Mouse (Mus musculus): ENCODE measurements at regions not wholly inside any gene's neighbourhood (a gene's known extent, or its start where the extent isn't known, plus 50 kb on each side); places are given as distances from the start of the nearest gene placed in this dataset.

DNA sequence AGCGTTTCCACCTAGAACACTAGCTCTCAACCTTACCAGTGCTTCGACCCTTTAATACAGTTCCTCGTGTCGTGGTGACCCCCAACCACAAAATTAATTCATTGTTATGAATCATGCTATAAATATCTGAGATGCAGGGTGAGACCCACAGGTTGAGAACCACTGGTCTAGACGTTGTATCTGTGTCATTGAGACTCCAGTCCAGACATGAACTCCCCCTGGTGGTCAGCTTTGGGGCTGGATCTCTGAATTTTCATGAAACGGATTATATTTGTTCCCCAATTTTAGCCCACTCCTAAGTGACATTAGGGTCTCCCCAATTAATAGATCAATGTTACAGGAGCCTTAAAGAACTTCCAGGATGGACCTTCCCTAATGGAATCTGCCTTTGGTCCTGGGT is 81.3 kb upstream of the Tmem150c start:
- ATAC-seq (ENCODE audit: insufficient number of reproducible peaks, insufficient read depth, low FRiP score, low TSS enrichment) = no peak
- no peak overlapping the region for H3K4me2 ChIP-seq (replicated peaks)
- no peaks in the 10 kb centered on the region for H3K9me3 ChIP-seq
- WGBS = 71% methylated on average over 6 of the region's 6 CpGs
- no peak overlapping the region for H3K9ac ChIP-seq
- no peaks in the 10 kb centered on the region for H3K36me3 ChIP-seq
- no peaks in the 10 kb centered on the region for H3K27me3 ChIP-seq
- H3K4me1 ChIP-seq = no peaks in the 10 kb centered on the region
- no peak overlapping the region for H3K27ac ChIP-seq
- no peak overlapping the region for H3K4me3 ChIP-seq

GRCm38 (mm10) chr5:100239632-100240031 is 80.0 kb upstream of the Tmem150c start:
- H3K27ac ChIP-seq = no peak overlapping the region
- 50% methylated on average over 7 of the region's 7 CpGs for WGBS

GRCm38 (mm10) chr5:100238287-100239036 is 78.9 kb upstream of the Tmem150c start:
- Histone ChIP-seq H3K4me2 (replicated peaks) (no peak overlapping the region), H3K9me3 (no peaks in the 10 kb centered on the region), H3K9ac (no peak overlapping the region), H3K4me1 (no peaks in the 10 kb centered on the region), H3K27ac (no peak overlapping the region), H3K4me3 (no peak overlapping the region), H3K27me3 (no peaks in the 10 kb centered on the region), H3K36me3 (no peaks in the 10 kb centered on the region)
- WGBS = 83% methylated on average over 15 of the region's 15 CpGs
- ATAC-seq (ENCODE audit: insufficient number of reproducible peaks, insufficient read depth, low FRiP score, low TSS enrichment) = no peak

More at GRCm38 (mm10) chr5:100239632-100240031, 80.0 kb upstream of the Tmem150c start:
- Histone ChIP-seq H3K4me2 (replicated peaks) (no peak overlapping the region), H3K27me3 (no peaks in the 10 kb centered on the region), H3K4me1 (no peaks in the 10 kb centered on the region), H3K36me3 (no peaks in the 10 kb centered on the region), H3K9me3 (no peaks in the 10 kb centered on the region), H3K4me3 (no peak overlapping the region), H3K9ac (no peak overlapping the region)
- ATAC-seq (ENCODE audit: insufficient number of reproducible peaks, insufficient read depth, low FRiP score, low TSS enrichment) = no peak

DNA sequence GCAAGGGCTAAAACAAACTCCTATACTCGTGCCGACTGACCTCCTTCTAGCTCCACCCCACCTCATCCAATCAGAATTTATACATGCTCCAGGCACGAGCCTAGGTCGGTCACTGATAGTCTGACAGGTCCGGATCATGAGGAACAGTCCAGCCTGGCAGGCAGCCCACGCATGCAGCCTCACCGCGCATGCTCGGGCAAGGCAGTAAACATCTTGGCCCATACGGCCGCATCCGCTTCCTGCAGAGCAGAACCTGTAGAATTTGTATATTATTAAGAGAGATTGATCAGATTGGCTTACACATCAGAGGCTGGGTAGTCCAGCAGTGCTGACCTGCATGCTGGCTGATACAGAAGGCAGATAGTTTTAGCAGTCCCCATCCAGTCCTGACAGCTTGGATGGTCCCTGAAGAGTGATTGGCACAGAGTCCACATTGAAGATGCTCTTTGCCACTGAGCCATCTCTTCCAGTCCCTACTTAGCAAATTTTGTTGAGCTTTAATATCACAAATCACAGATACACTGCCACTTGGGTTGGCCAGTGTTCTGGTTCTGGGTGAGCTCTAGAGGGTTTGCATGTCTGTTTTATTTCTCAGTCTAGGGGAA is 78.2 kb upstream of the Tmem150c start:
- WGBS = 92% methylated on average over 12 of the region's 12 CpGs
- no peak overlapping the region for H3K4me2 ChIP-seq (replicated peaks)
- H3K27ac ChIP-seq = no peak overlapping the region
- no peak for ATAC-seq (ENCODE audit: insufficient number of reproducible peaks, insufficient read depth, low FRiP score, low TSS enrichment)
- no peaks in the 10 kb centered on the region for H3K27me3 ChIP-seq
- H3K9ac ChIP-seq = no peak overlapping the region
- H3K4me3 ChIP-seq = no peak overlapping the region
- H3K36me3 ChIP-seq = no peaks in the 10 kb centered on the region
- no peaks in the 10 kb centered on the region for H3K4me1 ChIP-seq
- H3K9me3 ChIP-seq = no peaks in the 10 kb centered on the region

DNA sequence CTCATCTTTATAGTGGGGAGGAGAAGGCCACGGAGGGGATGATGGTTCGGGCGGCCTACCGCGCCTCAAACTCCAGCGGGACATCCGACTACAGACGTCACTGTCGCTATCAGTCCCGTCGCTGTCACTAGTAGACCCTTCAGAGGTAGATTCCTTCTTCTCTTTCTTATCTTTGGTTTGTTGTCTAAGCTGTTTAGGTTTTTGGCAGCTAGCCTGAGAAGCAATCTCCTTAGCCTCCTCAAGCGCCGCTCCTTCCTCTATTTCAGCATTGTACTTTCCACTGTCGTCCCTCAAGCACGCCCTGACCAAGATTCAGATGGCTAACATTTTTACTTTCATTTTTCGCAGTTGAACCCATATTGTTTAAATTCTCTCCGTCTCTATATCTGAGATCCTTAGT is 76.7 kb upstream of the Tmem150c start:
- 93% methylated on average over 17 of the region's 17 CpGs for WGBS
- no peak for ATAC-seq (ENCODE audit: insufficient number of reproducible peaks, insufficient read depth, low FRiP score, low TSS enrichment)

GRCm38 (mm10) chr5:100232076-100232475 is 72.5 kb upstream of the Tmem150c start:
- no peak overlapping the region for H3K27ac ChIP-seq
- no peak overlapping the region for H3K9ac ChIP-seq
- no peak overlapping the region for H3K4me3 ChIP-seq
- no peaks in the 10 kb centered on the region for H3K9me3 ChIP-seq
- no peak overlapping the region for H3K4me2 ChIP-seq (replicated peaks)
- ATAC-seq (ENCODE audit: insufficient number of reproducible peaks, insufficient read depth, low FRiP score, low TSS enrichment) = no peak
- H3K4me1 ChIP-seq = no peaks in the 10 kb centered on the region
- no peaks in the 10 kb centered on the region; the same call in 1 of the 2 replicates for H3K27me3 ChIP-seq
- 47% methylated on average over 7 of the region's 7 CpGs for WGBS
- H3K36me3 ChIP-seq = no peaks in the 10 kb centered on the region

More for the DNA sequence above, 76.7 kb upstream of the Tmem150c start:
- Histone ChIP-seq H3K9ac (no peak overlapping the region), H3K4me1 (no peaks in the 10 kb centered on the region), H3K36me3 (no peaks in the 10 kb centered on the region), H3K27me3 (no peaks in the 10 kb centered on the region; the same call in 1 of the 2 replicates), H3K4me2 (replicated peaks) (no peak overlapping the region), H3K4me3 (no peak overlapping the region), H3K27ac (no peak overlapping the region), H3K9me3 (no peaks in the 10 kb centered on the region)

DNA sequence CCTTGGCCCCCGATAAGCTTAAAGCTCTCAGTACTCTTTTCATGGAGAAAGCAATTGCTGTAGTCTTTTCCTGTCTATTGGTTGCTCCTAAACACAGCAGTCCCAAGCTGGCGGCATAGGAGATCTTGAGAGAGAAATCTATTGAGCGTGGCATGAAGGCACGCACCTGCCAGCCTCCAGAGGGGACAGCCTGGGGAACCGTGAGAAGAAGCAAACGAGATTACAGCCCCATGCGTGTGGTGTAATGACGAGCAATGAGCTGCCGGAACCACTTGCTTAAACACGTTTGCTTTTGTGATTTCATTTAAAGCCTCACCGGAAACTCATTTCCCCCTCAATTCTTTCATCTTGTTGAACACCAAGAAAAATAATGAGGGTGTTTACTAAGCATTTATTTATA is 72.0 kb upstream of the Tmem150c start:
- Histone ChIP-seq H3K27me3 (no peaks in the 10 kb centered on the region; the same call in 1 of the 2 replicates), H3K9me3 (no peaks in the 10 kb centered on the region), H3K9ac (no peak overlapping the region), H3K4me3 (no peak overlapping the region), H3K36me3 (no peaks in the 10 kb centered on the region), H3K4me2 (replicated peaks) (no peak overlapping the region), H3K4me1 (peaks cover 4% of the 10 kb centered on the region; the same call in 1 of the 2 replicates), H3K27ac (no peak overlapping the region)
- no peak for ATAC-seq (ENCODE audit: insufficient number of reproducible peaks, insufficient read depth, low FRiP score, low TSS enrichment)
- WGBS = 76% methylated on average over 11 of the region's 11 CpGs

GRCm38 (mm10) chr5:100230038-100230437 is 70.4 kb upstream of the Tmem150c start:
- H3K4me1 ChIP-seq = peaks cover 5% of the 10 kb centered on the region; the same call in 1 of the 2 replicates
- no peak overlapping the region for H3K27ac ChIP-seq
- 85% methylated on average over 4 of the region's 4 CpGs for WGBS
- no peak overlapping the region for H3K4me2 ChIP-seq (replicated peaks)
- no peaks in the 10 kb centered on the region; the same call in 1 of the 2 replicates for H3K27me3 ChIP-seq
- H3K4me3 ChIP-seq = no peak overlapping the region
- no peak overlapping the region for H3K9ac ChIP-seq
- ATAC-seq (ENCODE audit: insufficient number of reproducible peaks, insufficient read depth, low FRiP score, low TSS enrichment) = no peak
- H3K9me3 ChIP-seq = no peaks in the 10 kb centered on the region
- H3K36me3 ChIP-seq = no peaks in the 10 kb centered on the region

DNA sequence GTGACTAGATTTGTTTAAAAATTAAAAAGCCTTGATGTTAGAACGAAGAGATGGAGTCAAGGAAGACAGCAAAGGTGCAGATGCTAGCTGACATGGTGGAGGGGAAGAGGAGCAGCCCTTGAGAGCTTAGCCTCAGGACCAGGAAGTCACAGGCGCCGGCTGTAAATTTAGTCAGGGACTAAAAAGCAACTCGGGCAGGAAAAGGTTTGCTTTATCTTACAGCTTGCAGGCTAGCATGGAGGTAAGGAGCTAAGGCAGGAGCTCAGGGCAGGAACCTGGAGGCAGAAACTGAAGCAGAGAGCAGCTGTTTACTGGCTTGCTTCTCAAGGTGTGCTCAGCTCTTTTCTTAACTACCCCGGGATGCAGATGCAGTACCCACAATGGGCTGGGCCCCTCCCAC is 68.3 kb upstream of the Tmem150c start:
- Histone ChIP-seq H3K9me3 (no peaks in the 10 kb centered on the region), H3K27me3 (no peaks in the 10 kb centered on the region; the same call in 1 of the 2 replicates), H3K27ac (no peak overlapping the region), H3K4me2 (replicated peaks) (no peak overlapping the region), H3K4me1 (peaks cover 5% of the 10 kb centered on the region; the same call in 1 of the 2 replicates), H3K36me3 (no peaks in the 10 kb centered on the region), H3K9ac (no peak overlapping the region), H3K4me3 (no peak overlapping the region)
- 65% methylated on average over 5 of the region's 5 CpGs for WGBS
- no peak for ATAC-seq (ENCODE audit: insufficient number of reproducible peaks, insufficient read depth, low FRiP score, low TSS enrichment)

DNA sequence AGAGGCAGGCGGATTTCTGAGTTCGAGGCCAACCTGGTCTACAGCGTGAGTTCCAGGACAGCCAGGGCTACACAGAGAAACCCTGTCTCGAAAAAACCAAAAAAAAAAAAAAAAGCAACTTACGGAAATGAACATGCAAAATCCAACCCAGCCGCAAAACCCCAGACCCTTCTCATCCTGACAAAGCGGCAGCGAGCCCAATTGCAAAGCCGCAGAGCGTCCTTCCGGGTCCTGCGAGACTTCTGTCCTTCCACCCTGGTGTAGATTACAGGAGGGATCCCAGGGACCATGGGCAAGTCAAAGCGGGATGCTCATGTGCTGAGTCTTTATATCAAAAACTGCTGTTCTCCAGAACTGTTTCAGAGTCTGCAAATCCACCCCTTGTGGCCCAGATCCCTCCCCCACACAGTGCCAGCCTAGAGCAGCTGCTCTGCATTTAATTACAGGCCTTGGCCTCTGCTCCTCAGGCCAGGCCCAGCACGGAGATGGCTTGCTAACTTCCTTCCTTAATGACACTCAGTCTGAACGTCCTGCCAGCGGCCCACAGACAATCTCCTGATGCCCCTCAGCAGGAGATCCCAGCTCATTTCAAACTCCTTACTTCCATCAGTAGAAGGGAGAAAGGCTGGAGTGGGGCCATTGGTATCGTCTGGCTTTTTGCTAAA is 67.1 kb upstream of the Tmem150c start:
- Histone ChIP-seq H3K27ac (no peak overlapping the region), H3K9ac (no peak overlapping the region), H3K36me3 (no peaks in the 10 kb centered on the region), H3K4me1 (peaks cover 5% of the 10 kb centered on the region; the same call in 1 of the 2 replicates), H3K4me2 (replicated peaks) (no peak overlapping the region), H3K27me3 (no peaks in the 10 kb centered on the region; the same call in 1 of the 2 replicates), H3K9me3 (no peaks in the 10 kb centered on the region), H3K4me3 (no peak overlapping the region)
- ATAC-seq (ENCODE audit: insufficient number of reproducible peaks, insufficient read depth, low FRiP score, low TSS enrichment) = 0 out of 2 replicates have a peak, but pooled peaks have one; percentile 18
- WGBS = 43% methylated on average over 17 of the region's 17 CpGs

DNA sequence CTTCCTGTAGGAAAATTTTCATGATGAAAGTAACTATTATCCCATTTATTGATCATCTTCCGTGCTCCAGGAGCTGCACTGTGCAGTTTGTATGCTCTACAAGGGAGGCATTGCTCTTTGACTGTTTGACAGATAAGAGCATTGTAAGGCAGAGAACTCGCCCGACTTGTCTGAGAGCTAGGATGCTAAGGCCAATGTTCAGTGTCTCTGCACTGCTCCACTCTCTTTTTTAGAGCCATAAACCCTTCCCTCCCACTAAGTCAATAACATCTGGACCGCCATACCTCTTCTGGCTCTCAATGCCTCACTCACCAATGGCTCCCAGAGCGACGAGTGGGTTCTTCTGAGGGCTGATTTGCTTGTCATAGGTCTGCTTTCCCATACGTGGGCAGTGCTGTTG is 65.9 kb upstream of the Tmem150c start:
- H3K9ac ChIP-seq = no peak overlapping the region
- H3K27ac ChIP-seq = no peak overlapping the region
- no peak overlapping the region for H3K4me2 ChIP-seq (replicated peaks)
- WGBS = 79% methylated on average over 7 of the region's 7 CpGs
- no peaks in the 10 kb centered on the region for H3K9me3 ChIP-seq
- no peak overlapping the region for H3K4me3 ChIP-seq
- no peaks in the 10 kb centered on the region for H3K36me3 ChIP-seq
- no peaks in the 10 kb centered on the region for H3K27me3 ChIP-seq
- H3K4me1 ChIP-seq = peaks cover 5% of the 10 kb centered on the region; the same call in 1 of the 2 replicates
- no peak for ATAC-seq (ENCODE audit: insufficient number of reproducible peaks, insufficient read depth, low FRiP score, low TSS enrichment)
